Mouse (Mus musculus): ENCODE measurements around the gene A930004D18Rik. TPM values are rescaled to one million over a fixed set of nuclear protein-coding genes. Genes with fewer than 3 reads are reported as not detected.

Gene A930004D18Rik
- total and polyA plus RNA-seq, 2 experiments: 1.9 to 2.8 TPM

DNA sequence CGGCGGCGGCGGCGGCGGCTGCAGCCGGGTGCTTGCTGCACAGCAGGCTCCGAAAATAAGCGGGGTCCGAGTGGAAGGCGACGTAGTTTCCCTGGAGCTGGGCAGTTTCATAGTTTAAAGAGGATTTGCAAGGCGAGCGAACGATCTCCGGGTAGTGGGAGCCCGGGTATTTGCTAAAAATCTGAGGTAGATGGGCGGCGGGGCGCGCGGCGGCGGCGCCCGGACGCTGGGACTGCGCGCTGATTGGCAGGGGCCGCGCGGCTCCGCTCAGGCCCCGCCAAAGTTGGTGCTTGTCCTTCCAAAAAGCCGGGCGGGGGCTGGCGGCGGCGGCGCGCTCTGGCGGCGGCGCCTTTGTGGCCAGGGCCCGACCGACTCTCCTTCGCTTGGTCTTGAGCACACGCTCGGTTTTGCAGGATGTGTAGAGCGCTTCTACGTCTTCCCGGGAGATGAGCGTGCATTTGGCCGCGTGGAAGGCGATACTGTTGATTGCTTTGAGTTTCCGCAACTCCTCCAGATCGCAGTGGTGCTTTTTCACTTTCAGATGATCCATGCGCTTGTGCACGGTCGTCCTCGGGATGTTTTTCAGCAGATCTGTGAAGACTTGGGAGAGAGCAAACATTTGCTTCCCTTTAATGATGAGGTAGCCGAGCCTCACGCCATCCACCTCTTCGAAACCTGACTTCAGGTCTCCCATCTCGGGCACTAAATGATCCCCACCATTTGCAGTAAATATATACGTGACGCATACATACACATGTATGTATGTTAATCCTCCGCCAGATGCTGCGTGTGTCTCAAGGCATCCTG is 10.3 kb upstream of the A930004D18Rik start:
- H3K36me3 ChIP-seq (ENCODE audit: control insufficient read depth, insufficient read depth, low read length): no peaks in the 10 kb centered on the region
- 0 out of 2 replicates have a peak, but pooled peaks cover 3% of the 10 kb centered on the region for H3K4me1 ChIP-seq (ENCODE audit: control insufficient read depth, insufficient read depth, low read length)
- H3K9ac ChIP-seq (ENCODE audit: low read depth, low read length): peak overlapping the region; percentile 89
- DNase-seq (ENCODE audit: extremely low read depth, low read depth, low spot score): peak; percentile 44
- 1% methylated on average over 70 of the region's 70 CpGs for WGBS
- peak overlapping the region; percentile 47 for H3K27ac ChIP-seq (replicated peaks; ENCODE audit: insufficient read depth, low read depth, low read length)
- H3K79me2 ChIP-seq (ENCODE audit: control insufficient read depth, insufficient read depth, low read length): no peaks in the 10 kb centered on the region
- TF ChIP-seq CTCF (IDR thresholded peaks at IDR 0.05; ENCODE audit: low read depth, low read length) (no peak), POLR2A (IDR thresholded peaks at IDR 0.05; ENCODE audit: extremely low read depth, insufficient read depth, low read length) (no peak)
- H3K4me3 ChIP-seq (ENCODE audit: insufficient read depth, low read depth, low read length): peak overlapping the region; percentile 62
- H3K27me3 ChIP-seq (ENCODE audit: control insufficient read depth, insufficient read depth, low read length): no peaks in the 10 kb centered on the region

DNA sequence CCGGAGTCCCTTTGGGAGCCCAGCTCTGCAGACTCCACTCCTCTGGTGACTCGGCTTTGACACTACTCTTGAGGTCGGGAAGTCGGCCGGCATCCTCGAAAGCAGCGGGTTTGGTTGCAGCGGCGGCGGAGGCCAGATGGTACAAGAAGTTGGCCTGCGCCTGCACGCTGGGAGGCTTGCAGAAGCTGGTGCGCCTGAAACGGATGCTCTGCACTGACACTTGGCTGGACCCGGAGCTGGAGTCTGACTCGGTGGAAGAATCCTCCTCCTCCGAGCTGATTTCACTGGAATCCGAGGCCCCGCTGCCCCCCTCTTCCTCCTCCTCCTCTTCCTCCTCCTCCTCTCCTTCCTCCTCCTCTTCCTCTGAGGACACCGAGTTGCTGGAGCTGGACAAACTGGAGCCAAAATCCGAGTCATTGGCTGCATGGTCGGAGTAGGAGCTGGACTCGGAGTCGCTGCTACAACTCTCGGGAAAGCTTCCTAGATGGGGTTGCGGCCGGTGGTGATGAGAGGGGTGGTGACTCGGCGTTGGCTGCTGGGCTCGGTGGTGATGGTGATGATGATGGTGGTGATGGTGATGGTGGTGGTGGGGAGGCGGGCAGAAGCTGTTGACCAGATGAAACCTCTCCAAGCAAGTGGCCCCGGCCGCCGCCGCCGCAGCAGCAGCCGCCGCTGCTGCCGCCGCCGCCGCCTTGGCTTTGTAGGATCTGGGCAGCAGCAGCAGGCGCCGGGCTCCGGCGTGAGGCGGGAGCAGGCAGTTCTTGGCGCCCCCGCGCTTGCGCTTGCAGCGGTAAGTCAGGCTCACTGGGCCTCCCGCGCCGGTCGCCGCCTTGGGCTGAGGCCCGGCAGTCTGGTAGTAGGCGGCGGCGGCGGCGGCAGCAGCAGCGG is 9.5 kb upstream of the A930004D18Rik start:
- Histone ChIP-seq H3K27ac (replicated peaks; ENCODE audit: insufficient read depth, low read depth, low read length) (peak overlapping the region; percentile 47), H3K4me3 (ENCODE audit: insufficient read depth, low read depth, low read length) (peak overlapping the region; percentile 62), H3K79me2 (ENCODE audit: control insufficient read depth, insufficient read depth, low read length) (no peaks in the 10 kb centered on the region), H3K4me1 (ENCODE audit: control insufficient read depth, insufficient read depth, low read length) (0 out of 2 replicates have a peak, but pooled peaks cover 3% of the 10 kb centered on the region), H3K9ac (ENCODE audit: low read depth, low read length) (peak overlapping the region; percentile 89), H3K36me3 (ENCODE audit: control insufficient read depth, insufficient read depth, low read length) (no peaks in the 10 kb centered on the region), H3K27me3 (ENCODE audit: control insufficient read depth, insufficient read depth, low read length) (no peaks in the 10 kb centered on the region)
- WGBS: 2% methylated on average over 64 of the region's 64 CpGs
- no peak for TF ChIP-seq POLR2A (IDR thresholded peaks at IDR 0.05; ENCODE audit: extremely low read depth, insufficient read depth, low read length)
- no peak for TF ChIP-seq CTCF (IDR thresholded peaks at IDR 0.05; ENCODE audit: low read depth, low read length)
- peak; percentile 30 for DNase-seq (ENCODE audit: extremely low read depth, low read depth, low spot score)

DNA sequence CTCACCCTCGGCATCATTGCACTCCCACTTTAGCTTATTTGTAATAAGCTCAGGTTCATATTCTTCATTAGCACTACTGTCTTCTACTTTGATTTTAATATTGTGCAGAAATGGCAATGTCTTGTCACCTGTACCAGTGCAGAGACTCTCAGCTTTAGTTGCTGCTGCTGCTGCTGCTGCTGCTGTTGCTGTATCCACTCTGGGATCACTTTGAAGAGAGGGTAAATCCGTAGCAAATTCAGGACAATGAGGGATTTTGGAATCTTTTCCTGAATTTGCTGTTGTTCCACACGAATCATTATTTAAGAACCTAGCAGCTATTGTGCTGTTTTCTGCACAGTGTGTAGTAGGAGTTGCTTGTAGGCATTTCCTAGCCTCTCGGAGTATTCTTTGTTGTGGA is 8.6 kb upstream of the A930004D18Rik start:
- 64% methylated on average over 4 of the region's 4 CpGs for WGBS
- Histone ChIP-seq H3K4me1 (ENCODE audit: control insufficient read depth, insufficient read depth, low read length) (0 out of 2 replicates have a peak, but pooled peaks cover 3% of the 10 kb centered on the region), H3K9ac (ENCODE audit: low read depth, low read length) (no peak overlapping the region), H3K27ac (replicated peaks; ENCODE audit: insufficient read depth, low read depth, low read length) (no peak overlapping the region), H3K36me3 (ENCODE audit: control insufficient read depth, insufficient read depth, low read length) (no peaks in the 10 kb centered on the region), H3K79me2 (ENCODE audit: control insufficient read depth, insufficient read depth, low read length) (no peaks in the 10 kb centered on the region), H3K27me3 (ENCODE audit: control insufficient read depth, insufficient read depth, low read length) (no peaks in the 10 kb centered on the region), H3K4me3 (ENCODE audit: insufficient read depth, low read depth, low read length) (no peak overlapping the region)
- no peak for DNase-seq (ENCODE audit: extremely low read depth, low read depth, low spot score)
- TF ChIP-seq POLR2A (IDR thresholded peaks at IDR 0.05; ENCODE audit: extremely low read depth, insufficient read depth, low read length) (no peak), CTCF (IDR thresholded peaks at IDR 0.05; ENCODE audit: low read depth, low read length) (no peak)

DNA sequence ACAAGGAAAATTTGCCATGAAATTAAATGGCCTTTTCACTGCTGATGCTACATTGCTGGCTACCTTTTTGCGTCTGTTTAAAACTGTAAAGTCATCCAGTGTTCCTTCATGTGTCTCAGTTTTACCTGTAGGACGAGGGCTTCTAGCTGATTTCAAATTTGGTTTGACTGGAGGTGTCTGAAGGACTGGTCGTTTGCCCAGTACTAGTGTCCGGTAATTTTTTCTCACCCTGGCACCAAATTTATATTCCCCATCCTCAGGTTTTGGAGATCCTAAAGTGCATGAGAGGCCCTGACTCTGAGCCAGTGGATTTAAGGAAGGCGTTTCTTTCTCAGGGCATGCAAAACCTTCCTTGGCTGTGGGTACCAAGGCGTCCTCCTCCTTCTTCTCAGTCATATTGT is 8.2 kb upstream of the A930004D18Rik start:
- Histone ChIP-seq H3K27me3 (ENCODE audit: control insufficient read depth, insufficient read depth, low read length) (no peaks in the 10 kb centered on the region), H3K4me3 (ENCODE audit: insufficient read depth, low read depth, low read length) (no peak overlapping the region), H3K36me3 (ENCODE audit: control insufficient read depth, insufficient read depth, low read length) (no peaks in the 10 kb centered on the region), H3K79me2 (ENCODE audit: control insufficient read depth, insufficient read depth, low read length) (no peaks in the 10 kb centered on the region), H3K4me1 (ENCODE audit: control insufficient read depth, insufficient read depth, low read length) (0 out of 2 replicates have a peak, but pooled peaks cover 3% of the 10 kb centered on the region), H3K27ac (replicated peaks; ENCODE audit: insufficient read depth, low read depth, low read length) (no peak overlapping the region), H3K9ac (ENCODE audit: low read depth, low read length) (no peak overlapping the region)
- TF ChIP-seq POLR2A (IDR thresholded peaks at IDR 0.05; ENCODE audit: extremely low read depth, insufficient read depth, low read length) (no peak), CTCF (IDR thresholded peaks at IDR 0.05; ENCODE audit: low read depth, low read length) (no peak)
- DNase-seq (ENCODE audit: extremely low read depth, low read depth, low spot score): no peak
- WGBS: 83% methylated on average over 6 of the region's 6 CpGs

DNA sequence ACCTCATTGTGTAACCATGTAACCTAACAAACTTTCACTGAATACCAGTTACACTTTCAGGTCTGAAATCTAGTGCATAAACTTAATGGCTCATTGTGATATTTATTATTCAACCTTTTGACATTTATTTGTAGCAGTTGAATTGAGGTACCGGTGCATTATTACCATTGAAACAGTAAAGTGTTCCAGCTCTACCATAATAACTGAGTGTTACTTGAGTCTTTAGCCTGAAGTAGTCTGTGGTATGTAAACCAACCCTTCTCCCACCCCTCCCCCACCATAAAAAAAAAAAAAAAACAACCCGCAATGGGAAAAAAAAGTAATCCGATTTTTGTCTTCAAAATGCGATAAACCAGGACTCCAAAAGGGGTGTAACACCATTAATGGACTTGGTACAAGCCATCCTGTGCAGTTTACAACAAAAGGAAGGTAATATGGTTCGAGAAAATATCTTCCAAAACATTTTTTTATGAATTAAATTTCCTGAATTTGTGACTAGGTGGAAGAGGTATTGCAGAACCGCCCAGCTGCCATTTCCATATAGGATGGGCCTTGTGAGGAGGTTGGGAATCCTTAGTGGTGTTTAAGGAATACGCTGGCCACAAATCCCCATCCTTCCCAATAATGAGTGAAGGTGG is 7.7 kb upstream of the A930004D18Rik start:
- no peak for TF ChIP-seq POLR2A (IDR thresholded peaks at IDR 0.05; ENCODE audit: extremely low read depth, insufficient read depth, low read length)
- TF ChIP-seq CTCF (IDR thresholded peaks at IDR 0.05; ENCODE audit: low read depth, low read length): no peak
- Histone ChIP-seq H3K4me3 (ENCODE audit: insufficient read depth, low read depth, low read length) (no peak overlapping the region), H3K27ac (replicated peaks; ENCODE audit: insufficient read depth, low read depth, low read length) (no peak overlapping the region), H3K9ac (ENCODE audit: low read depth, low read length) (no peak overlapping the region), H3K27me3 (ENCODE audit: control insufficient read depth, insufficient read depth, low read length) (0 out of 2 replicates have a peak, but pooled peaks cover 2% of the 10 kb centered on the region), H3K4me1 (ENCODE audit: control insufficient read depth, insufficient read depth, low read length) (0 out of 2 replicates have a peak, but pooled peaks cover 1% of the 10 kb centered on the region), H3K36me3 (ENCODE audit: control insufficient read depth, insufficient read depth, low read length) (no peaks in the 10 kb centered on the region), H3K79me2 (ENCODE audit: control insufficient read depth, insufficient read depth, low read length) (no peaks in the 10 kb centered on the region)
- WGBS: 91% methylated on average over 7 of the region's 7 CpGs
- no peak for DNase-seq (ENCODE audit: extremely low read depth, low read depth, low spot score)

All from liver, adult 2 months (tissue).